Mouse (Mus musculus) bone marrow, adult 2 months (tissue): ENCODE data around the gene Cc2d1b. TPM values are rescaled to one million over a fixed set of nuclear protein-coding genes. Genes with fewer than 3 reads are reported as not detected.

Source experiments
- H3K27ac ChIP-seq: fragments of 200-500 bp; 2 replicates; pipeline ENCODE4 v1.5.1; 2012; ENCODE audit warnings: low read depth, mild to moderate bottlenecking, control low read depth, inconsistent platforms, low read length; ENCODE audit not compliant: control insufficient read depth, poor library complexity, insufficient read depth
- H3K4me1 ChIP-seq: fragments of 200-500 bp; 2 replicates; pipeline ENCODE4 v1.6.1; 2011; ENCODE audit warnings: low read length; ENCODE audit not compliant: control insufficient read depth, insufficient read depth
- H3K4me3 ChIP-seq: fragments of 200-500 bp; replicated peaks from 2 replicates; pipeline ENCODE3; 2011; ENCODE audit warnings: mild to moderate bottlenecking, low read depth, low read length, control low read depth; ENCODE audit not compliant: control insufficient read depth
- CTCF ChIP-seq: fragments of 200-500 bp; IDR thresholded peaks from 2 replicates; pipeline ENCODE4 v1.5.1; 2011; ENCODE audit warnings: low read length, control low read depth; ENCODE audit not compliant: control insufficient read depth, insufficient read depth
- POLR2A ChIP-seq: fragments of 200-500 bp; IDR thresholded peaks from 2 replicates; pipeline ENCODE4 v1.6.1; 2011; ENCODE audit warnings: low read depth, mild to moderate bottlenecking, control low read depth, low read length, borderline replicate concordance; ENCODE audit not compliant: control insufficient read depth
- WGBS: fragments of 180-500 bp; shearing (Covaris S2); methylation state at CpG from one replicate; pipeline ENCODE4 v1.1.7; 2018; 5-methylcytosine and 5-hydroxymethylcytosine counted together
- polyA plus RNA-seq: library from polyadenylated mRNA; stranded (reverse); fragments of >200 nt; gene quantifications from 2 replicates; pipeline ENCODE4 v1.2.4, GENCODE M21; 2011; ENCODE audit warnings: low replicate concordance; ENCODE audit not compliant: missing spikeins, insufficient read depth, insufficient read length

Cc2d1b gene
- 19.0 and 48.4 TPM in 2 replicates for polyA plus RNA-seq

- peak within 1 kb of the TSS; percentile 83 for H3K27ac ChIP-seq
- TF ChIP-seq CTCF, result 0 out of 2 replicates have a peak, but pooled peaks have one; percentile 5
- TF ChIP-seq POLR2A, result peak; percentile 75; the same call in 1 of the 2 replicates
- under 1% methylated on average over 86 of the region's 86 CpGs for WGBS
- H3K4me1 ChIP-seq, result peaks cover 3% of the 10 kb centered on the region; the same call in 1 of the 2 replicates
- H3K4me3 ChIP-seq, result peak within 1 kb of the TSS; percentile 92
Observed at GRCm38 (mm10) chr4:108619587-108620341, at the start of gene Cc2d1b. Gene Cc2d1b (plus strand): TSS chr4:108619940.

GRCm38 (mm10) chr4:108572644-108573043 is 47.1 kb upstream of the Cc2d1b start:
- Histone ChIP-seq H3K4me1 (no peaks in the 10 kb centered on the region), H3K27ac (no peak overlapping the region), H3K4me3 (no peak overlapping the region)
- TF ChIP-seq CTCF, result no peak
- WGBS, result 82% methylated on average over 3 of the region's 3 CpGs

- TF ChIP-seq POLR2A (peak; percentile 89), CTCF (0 out of 2 replicates have a peak, but pooled peaks have one; percentile 12)
- under 1% methylated on average over 64 of the region's 64 CpGs for WGBS
- H3K27ac ChIP-seq, result peak within 1 kb of the TSS; percentile 69
- H3K4me1 ChIP-seq, result no peaks in the 10 kb centered on the region; the same call in 1 of the 2 replicates
- peak within 1 kb of the TSS; percentile 89 for H3K4me3 ChIP-seq
Observed at GRCm38 (mm10) chr4:108578840-108579742, 40.6 kb upstream of the Cc2d1b start, which contains the start of the genes Prpf38a and Orc1. Gene Prpf38a (minus strand): TSS chr4:108579336. Gene Orc1 (plus strand): TSS chr4:108579423.

- H3K4me3 ChIP-seq, result peak overlapping the region; percentile 89
- WGBS, result 1% methylated on average over 16 of the region's 16 CpGs
- H3K4me1 ChIP-seq, result no peaks in the 10 kb centered on the region; the same call in 1 of the 2 replicates
- H3K27ac ChIP-seq, result peak overlapping the region; percentile 69
- no peak for TF ChIP-seq POLR2A
- TF ChIP-seq CTCF, result no peak
Observed at GRCm38 (mm10) chr4:108579743-108580411, 39.9 kb upstream of the Cc2d1b start.

- WGBS, result 89% methylated on average over 2 of the region's 2 CpGs
- TF ChIP-seq POLR2A, result no peak
- no peak for TF ChIP-seq CTCF
- H3K27ac ChIP-seq, result no peak overlapping the region
- no peaks in the 10 kb centered on the region for H3K4me1 ChIP-seq
- H3K4me3 ChIP-seq, result no peak overlapping the region
Observed at GRCm38 (mm10) chr4:108593376-108593775, 26.4 kb upstream of the Cc2d1b start.

GRCm38 (mm10) chr4:108595785-108596184 is 24.0 kb upstream of the Cc2d1b start:
- WGBS, result 83% methylated on average over 1 of the region's 1 CpGs
- H3K4me1 ChIP-seq, result no peaks in the 10 kb centered on the region
- no peak overlapping the region for H3K27ac ChIP-seq
- no peak for TF ChIP-seq CTCF
- TF ChIP-seq POLR2A, result no peak
- H3K4me3 ChIP-seq, result no peak overlapping the region

- Histone ChIP-seq H3K4me1 (no peaks in the 10 kb centered on the region), H3K27ac (no peak overlapping the region), H3K4me3 (no peak overlapping the region)
- WGBS, result 82% methylated on average over 4 of the region's 4 CpGs
- TF ChIP-seq CTCF, result no peak
Observed at GRCm38 (mm10) chr4:108598306-108598705, 21.4 kb upstream of the Cc2d1b start.

GRCm38 (mm10) chr4:108601870-108602269 is 17.9 kb upstream of the Cc2d1b start:
- WGBS, result 97% methylated on average over 7 of the region's 7 CpGs
- Histone ChIP-seq H3K4me3 (no peak overlapping the region), H3K27ac (no peak overlapping the region; the same call in 1 of the 2 replicates), H3K4me1 (no peaks in the 10 kb centered on the region)
- TF ChIP-seq CTCF, result no peak
